Mouse (Mus musculus) lung, adult 18-20 months (tissue): ENCODE measurements at regions not wholly inside any gene's neighbourhood (a gene's known extent, or its start where the extent isn't known, plus 50 kb on each side); places are given as distances from the start of the nearest gene placed in this dataset.

Experiments used
- DNase-seq, 2 experiments: peaks; one replicate each; pipeline ENCODE4 v3.0.0; 2022; ENCODE audit warnings: mixed read lengths in 2 of 2

DNA sequence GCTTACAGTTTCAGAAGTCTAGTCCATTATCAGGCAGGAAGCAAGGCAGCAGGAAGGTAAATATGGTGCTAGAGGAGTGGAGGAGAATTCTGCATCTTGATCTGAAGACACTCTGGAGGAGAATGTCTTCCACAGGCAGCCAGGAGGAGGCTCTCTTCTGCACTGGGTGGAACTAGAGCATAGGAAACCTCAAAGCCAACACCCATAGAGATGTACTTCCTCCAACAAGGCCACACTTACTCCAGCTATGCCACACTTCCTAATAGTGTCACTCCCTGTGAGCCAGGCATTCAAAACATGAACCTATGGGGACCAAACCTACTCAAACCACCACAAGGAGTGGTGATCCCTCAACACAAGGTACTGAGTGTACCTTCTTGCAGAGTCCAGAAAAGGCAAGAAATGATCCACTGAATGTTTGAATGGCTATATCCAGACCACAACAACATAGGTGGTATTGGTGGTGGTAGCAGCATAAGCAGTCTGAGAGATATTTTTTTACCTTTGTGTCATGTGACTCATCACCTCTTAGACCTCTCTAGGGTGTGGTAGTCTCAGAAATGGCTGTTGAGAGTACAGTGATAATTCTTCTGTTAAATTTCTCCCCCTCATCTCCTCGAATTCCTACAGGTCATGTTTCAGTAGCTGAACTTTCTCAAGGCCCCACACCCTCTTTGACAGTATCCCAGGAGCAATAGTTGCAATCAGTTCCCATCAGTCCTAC lies 152.3 kb upstream of the Mbnl1 start:
- DNase-seq, result peak; percentile 20 to 21

DNA sequence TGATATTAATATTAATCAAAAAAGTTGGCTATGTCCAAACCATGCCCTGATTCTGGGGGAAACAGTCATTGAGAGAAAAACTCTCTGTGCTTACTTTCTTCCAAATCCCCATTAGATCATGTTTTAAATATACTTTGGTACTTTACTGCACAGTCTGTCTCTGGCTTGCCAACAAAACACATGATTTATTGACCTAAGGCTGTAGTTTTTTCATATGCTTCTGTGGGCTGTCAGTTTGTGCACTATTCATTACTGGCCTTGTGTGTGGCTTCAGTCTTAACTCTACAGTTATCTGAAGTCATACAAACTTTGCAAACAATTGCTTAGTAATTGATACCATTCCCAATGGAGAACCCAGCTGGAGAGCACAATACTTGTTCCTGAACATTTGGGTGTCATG lies 149.1 kb upstream of the Mbnl1 start:
- DNase-seq, result no peak

DNA sequence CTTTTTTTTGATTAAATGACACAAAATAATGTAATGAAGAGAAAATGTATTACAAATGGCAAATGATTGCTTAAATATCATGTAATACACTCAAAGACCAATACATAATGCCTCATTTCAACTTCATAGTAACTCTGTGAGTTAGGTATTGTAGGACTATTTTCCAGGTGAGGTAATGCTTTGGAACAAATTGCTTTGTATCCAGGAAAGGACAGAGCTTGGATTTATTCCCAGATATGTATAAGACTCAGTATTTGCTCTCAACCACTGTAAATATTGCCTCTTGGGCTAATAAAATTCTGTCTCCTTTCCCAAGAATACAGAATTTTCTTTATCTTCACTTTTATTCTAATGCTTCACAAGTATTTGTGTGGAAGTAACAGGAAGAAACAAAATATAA lies 148.2 kb upstream of the Mbnl1 start:
- DNase-seq, result no peak

DNA sequence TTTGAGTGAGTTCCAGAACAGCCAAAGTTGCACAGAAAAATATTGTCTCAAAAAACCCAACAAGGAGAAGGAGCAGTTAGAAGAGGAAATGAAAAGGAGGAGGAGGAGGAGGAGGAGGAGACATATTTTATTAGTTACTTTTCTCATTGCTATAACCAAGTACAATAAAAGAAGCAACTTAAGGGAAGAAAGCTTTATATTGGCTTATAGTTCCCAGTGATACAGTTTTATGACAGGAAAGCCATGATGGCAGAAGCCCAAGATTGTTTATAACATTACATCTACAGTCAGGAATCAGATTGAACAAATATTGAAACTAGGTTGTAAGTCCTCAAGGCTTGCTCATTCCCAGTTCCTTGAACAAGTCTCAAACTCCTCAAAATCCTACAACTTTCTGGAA lies 147.7 kb upstream of the Mbnl1 start:
- no peak for DNase-seq

DNA sequence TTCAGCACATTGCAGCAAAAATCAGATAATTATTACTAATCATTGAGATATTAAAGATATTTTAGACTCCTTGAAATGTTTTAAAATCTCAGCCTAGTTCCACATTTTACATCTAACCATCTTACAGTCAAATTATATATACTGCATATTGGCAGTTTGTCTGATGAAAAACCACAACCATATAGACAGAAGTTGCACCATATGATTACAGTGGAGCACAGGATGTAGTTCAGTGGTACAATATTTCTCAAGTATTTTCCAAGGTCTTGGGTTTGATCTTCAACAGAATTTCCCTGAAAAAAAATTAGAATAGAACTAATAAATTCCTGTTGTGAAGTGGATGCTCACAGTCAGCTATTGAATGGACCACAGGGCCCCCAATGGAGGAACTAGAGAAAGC lies 140.2 kb upstream of the Mbnl1 start:
- DNase-seq, result no peak

DNA sequence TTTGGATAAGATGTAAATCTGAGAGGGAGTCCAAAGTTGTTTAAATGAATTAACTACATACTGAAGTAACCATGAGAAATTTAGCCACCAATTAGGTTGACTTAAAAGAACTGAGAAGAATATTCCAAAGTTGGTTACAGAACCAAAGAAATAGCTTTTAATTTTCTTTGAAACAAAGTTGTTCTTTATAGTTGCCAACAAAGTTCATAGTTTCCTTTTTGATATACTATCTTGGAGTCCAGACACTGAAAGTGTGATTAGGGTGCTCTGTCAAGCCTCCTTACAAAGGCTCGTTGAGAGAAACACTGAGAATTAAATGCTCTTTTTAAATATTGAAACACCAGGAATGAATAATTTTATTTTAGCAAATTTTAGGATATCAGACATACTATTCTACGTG lies 139.0 kb upstream of the Mbnl1 start:
- DNase-seq, result no peak

DNA sequence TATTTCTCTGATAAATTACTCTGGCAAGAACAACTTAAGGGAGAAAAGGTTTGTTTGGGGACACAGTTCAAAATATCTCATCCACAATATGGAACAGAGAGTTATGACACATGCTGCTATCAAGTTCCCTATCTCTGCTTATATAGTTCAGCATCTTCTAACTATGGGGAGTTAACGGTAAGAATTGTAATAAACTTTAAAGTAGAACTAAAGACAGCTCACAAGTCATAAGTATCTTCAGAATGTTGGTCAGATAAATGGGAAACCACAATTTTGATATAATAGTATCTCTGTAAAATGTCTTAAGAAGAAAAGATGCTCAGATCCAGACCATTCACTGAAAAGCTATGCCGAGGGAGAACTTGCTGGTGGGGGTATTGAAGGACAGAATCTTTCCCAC lies 138.5 kb upstream of the Mbnl1 start:
- DNase-seq, result no peak

DNA sequence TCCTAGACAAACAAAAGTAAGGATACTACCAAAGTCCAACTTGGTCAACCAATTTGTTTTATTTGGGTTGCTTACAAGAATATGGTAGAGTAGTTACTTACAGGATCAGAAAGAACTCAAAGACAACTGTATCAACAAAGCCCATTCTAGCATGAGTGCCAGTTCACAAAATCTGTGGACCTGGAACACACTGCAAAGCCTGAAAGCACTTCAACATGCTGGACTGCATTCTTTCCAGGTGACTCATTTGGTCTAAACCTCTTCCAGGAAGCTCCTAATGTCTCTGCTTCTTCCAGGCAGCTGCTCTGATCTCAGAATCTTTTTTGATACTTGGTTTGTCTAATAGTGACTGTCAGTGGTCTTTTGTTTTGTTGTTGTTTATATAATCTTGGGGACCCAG lies 126.2 kb upstream of the Mbnl1 start:
- DNase-seq, result peak; percentile 76 to 85

DNA sequence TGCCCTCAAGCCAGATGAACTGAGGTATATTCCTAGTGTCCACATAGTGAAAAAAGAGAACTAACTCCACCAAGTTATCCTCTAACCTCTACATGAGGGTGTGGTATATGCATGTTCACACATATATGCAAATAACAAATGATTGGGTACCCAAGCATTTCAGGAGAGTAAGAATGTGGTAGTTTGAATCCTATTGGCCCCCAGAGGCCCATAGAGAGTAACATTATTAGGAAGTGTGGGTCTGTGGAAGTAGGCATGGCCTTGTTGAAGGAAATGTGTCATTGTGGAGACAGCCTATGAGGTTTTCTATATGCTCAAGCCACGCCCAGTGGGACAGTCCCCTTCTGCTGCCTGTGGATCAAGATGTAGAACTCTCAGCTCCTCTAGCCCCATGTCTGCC lies 125.6 kb upstream of the Mbnl1 start:
- no peak for DNase-seq

DNA sequence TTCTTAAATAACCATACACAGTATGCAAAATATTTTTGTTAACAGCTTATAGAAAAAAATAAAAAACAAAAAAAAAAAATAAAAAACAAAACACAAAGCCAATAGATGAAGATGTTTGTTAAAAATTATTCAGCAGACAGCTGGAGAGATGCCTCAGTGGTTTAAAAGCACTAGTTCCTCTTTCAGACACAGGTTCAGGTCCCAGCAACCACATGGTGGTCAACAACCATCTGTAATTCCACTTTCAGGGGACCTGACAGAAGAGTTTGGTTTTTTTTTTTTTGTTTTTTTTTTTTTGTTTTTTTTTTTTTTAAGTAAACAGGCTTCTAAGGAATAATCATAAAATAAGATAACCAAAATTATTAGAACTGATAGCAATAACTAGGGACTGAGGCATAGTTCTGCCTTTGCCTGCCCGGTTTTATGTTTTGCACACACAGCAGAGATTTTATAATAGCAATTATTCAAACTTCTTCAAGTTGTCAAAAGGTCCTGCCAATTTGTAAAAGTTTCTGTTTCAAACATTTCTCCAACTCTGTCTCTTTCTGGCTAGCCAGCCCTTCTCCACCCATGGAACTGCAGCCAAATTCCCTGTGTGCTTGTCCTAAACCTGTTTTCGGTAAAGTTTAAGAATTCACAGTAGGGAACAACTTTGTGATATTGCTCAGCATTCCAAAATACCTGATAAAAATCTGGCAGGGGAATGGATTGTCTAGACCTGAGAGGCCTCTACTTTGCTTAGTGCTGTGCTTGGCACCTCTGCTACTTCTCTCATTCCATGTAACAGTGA lies 101.3 kb upstream of the Mbnl1 start:
- no peak for DNase-seq

DNA sequence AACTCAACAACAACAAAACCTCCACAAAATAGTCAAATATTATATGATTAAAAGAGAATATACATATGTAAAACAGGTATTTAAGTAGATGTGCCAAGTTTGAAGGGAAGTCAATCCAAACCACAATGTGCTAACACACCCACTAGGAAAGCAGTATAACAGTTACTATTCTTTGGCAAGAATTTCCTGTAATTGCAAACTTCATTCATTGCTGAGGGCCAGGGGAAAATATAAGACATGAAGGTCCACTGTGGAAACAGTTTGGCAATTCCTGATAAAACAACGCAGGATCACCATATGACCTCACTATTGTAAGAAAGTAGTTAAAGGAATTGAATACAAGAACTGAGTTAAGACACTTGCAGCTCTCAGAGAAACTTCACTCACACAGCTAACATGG lies 99.0 kb upstream of the Mbnl1 start:
- no peak for DNase-seq

DNA sequence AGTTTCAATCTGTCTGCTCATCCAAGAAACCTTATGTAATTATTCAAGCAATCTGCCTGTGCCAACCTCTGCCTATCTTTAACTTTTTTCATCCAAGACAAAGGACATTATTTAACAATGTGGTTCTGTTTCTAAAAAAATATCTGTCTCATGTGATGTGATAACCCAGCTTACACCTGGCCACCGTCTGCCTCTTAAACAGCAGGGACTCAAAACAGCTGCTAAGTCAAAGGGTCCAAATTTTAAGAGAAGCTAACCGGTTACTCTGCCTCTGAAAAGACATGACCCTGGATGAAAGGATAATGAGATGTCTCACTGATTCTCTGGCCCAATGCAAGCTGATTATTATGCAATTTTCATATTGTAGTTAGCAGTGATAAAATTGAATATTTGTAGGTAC lies 84.0 kb upstream of the Mbnl1 start:
- DNase-seq, result no peak

DNA sequence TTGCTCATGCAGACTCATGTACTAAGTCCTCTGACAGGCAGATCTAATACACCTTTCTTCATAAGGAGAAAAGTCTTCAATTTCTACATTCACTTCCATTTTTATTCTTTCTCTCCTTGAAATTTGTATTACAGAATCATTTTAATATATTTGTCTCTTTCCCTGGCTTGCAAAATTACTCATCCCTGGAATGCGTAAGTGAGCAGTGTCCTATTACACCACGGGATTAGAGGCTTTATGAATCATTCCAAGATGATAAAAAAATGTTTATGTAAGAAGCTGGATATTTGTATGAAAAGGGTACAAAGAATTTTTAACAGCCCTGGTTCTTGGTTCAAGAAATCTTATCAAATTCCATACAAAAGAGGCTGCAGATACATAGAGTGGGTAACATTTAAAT lies 83.6 kb upstream of the Mbnl1 start:
- no peak for DNase-seq

DNA sequence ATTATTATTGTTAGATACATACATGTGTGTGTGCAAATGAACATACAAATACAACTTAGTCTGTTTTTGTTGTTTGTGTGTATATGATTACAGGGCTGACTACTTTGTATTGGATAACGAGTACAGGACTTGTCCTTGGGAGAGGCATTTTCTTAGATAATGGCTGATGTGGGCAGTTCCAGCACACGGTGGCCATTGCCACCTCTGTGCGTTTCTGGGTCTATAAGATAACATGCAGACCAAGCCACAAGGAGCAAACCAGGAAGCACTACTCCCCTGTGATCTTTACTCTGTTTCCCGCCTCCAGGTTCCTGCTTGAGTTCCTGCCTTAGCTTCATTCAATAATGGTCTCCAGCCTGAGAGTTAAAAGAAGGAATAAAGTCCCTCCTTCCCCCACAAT lies 77.3 kb upstream of the Mbnl1 start:
- DNase-seq, result no peak

DNA sequence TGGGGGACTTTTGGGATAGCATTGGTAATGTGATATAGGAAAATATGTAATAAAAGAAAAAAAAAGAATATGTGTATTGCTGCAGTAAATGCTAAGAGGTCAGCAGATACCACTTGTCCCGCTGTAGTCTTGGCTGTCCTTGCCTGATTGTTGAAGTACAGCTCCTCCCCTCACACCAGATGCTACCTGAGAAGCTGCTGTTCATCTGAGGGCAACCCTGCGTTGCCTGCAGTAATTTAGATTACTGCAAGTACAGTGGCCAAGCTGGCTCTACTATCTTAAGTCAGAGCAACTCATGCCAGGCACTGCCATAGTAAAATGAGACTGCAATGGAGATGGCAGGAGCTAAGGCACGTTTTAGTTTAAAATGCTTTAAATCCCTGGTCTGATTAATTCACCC lies 75.7 kb upstream of the Mbnl1 start:
- DNase-seq, result no peak

DNA sequence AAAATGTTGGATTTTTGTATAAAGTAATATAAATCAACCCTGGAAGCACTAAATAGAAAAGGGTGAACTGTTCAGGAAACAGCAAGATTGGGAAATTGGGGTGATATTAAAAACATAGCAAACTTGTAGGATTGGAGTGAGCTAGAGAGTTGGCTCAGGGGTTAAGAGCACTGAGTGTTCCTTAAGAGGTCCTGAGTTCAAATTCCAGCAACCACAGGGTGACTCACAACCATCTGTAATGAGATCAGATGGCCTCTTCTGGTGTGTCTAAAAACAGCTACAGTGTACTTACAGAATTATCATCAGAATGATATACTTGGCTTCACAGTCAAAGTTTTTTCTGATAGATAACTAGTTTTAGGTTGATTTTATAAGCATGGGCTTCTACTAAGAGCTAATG lies 73.8 kb upstream of the Mbnl1 start:
- no peak for DNase-seq

DNA sequence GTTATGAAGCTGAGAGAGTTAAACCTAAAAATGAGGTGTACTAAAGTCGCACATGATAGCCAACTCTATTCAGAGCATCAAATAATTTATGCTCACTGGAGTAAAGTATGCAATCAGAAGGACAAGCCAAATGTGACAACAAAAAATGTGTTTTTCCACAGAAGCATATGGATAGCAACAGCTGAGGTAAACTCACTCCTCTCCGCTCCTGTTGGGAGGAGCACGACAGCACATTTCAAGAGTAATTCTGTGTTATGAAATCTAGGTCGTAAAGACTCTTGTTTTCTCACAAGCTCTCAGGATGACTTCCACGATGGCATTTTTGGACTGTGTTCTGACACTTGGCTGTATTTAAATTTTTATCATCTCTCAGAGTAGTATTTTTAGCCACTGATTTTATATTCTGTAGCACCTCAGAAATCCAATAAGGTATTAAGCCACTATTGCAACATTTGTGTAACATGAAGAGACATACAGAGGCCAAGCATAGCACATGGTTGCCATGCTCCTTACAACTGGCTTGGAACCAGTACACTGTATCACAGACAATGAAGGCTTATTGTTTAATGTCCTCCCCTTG lies 70.3 kb upstream of the Mbnl1 start:
- DNase-seq, result no peak

DNA sequence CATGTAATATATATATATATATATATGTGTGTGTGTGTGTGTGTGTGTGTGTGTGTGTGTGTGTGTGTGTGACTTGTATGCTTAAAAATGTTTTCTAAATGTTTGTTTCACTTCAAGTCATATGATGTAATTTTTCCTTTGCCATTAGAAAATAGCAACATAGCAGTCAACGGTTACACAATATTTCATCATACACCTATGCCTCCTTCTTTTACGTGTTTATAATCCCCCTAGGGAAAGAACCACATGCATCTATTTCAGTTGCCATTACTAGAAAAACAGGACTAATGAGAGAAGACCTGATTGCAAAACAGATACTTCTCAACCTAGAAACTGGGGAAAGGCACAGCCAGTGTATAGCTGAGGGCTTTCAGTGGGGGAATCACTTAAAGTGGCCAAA lies 65.2 kb upstream of the Mbnl1 start:
- no peak for DNase-seq

DNA sequence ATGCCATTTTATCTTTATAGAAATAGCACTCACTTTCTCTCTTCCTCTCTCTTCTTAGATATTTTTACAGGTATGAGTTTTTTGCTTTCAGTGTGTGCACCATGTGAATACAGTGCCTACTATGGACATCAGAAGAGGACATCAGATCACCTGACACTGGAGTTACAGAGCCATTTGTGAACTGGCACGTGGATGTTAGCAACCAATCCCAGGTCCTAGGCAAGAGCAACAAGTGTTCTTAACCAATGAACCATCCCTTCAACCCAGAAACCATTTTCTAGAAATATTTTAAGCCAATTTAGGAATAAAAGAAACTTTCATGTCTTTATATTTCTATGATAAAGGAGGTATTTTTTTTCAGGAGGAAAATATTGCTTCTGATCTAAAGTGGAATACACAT lies 64.7 kb upstream of the Mbnl1 start:
- DNase-seq, result no peak

DNA sequence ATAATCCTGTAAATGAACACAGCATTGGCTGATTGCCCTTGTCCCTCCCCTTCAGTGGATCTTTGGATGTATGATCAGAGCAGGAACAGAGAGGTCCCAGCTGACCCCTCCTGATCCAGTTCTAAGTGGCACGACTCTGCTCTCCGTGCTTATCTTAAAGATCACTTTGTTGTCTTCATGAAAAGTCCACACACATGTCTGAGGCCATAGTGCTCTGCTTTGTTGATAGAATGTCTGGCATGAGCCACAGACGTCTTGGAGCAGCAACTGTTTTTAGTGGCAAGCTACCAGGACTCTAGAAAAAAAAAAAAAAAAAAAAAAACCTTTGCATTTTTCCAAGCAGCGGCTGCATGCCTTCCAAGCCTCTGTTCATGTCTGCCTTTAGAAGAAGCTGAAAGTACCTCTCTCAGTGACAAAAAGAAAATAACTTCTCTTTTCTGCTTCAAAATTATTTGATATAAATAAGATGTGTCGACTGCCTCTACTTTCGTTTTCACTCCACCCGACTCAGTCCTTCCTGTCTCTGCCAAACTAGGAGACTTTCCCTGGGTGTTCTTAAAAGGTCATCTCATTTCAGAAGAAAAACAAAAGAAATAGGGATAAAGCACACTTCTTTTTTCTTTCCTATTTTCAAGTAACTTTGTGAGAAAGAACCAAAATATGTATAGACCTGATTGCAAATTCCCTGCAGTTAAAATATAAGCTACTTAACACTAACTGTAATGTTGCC lies 63.9 kb upstream of the Mbnl1 start:
- DNase-seq, result peak; percentile 47 to 54

DNA sequence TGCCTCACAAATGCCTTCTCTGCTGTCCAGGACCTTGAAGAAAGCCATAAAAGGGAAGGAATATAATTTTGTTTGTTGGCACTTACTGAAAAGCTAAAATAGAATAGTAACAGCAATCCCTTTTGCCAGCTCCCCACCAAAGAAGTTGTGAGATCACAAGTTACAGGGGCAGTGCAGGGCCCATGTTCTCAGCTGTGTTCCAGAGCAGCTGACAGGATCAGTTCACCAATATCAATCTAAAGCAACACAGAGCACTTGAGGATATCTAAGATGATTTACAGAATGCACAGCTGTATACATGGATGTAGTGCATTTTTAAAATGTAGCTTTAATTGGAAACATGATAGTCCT lies 63.4 kb upstream of the Mbnl1 start:
- DNase-seq, result peak in 1 of 2 experiments; percentile 14

DNA sequence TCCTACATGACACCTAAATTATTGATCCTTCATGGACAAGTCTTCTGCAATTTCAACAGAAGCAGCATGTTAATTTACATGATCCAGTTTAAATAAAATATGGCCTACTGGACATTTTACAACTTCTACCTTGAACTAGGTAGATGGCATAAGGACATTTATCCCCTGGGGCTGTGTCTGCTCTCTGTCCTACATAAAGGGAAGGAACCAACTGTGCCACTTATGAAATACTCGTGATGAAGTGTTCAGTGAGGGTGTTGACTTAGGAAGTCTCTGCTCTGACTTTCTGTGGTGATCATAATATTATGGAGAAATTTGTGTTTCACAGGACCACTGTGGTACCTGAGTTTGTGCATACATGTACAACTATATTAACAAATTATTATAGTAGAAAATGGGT lies 60.9 kb upstream of the Mbnl1 start:
- peak in 1 of 2 experiments; percentile 34 for DNase-seq

DNA sequence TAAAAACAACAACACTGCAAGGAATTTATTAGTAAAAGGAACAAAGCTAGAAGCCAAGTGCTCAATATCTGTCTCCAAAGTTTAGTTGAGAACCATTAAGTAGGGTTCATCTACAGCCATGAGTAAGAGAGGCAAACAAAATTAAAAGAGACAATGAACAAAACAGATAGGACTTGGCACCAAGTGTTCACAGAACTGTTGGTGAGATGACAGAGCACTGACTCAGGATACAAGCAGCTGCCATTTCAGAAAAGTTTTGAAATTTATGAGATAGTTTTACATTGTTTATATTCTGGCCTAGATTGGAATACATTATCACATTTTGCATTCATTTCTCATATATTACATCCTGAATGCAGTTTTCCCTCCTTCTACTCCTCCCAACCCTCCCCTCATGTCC lies 60.4 kb upstream of the Mbnl1 start:
- no peak for DNase-seq

DNA sequence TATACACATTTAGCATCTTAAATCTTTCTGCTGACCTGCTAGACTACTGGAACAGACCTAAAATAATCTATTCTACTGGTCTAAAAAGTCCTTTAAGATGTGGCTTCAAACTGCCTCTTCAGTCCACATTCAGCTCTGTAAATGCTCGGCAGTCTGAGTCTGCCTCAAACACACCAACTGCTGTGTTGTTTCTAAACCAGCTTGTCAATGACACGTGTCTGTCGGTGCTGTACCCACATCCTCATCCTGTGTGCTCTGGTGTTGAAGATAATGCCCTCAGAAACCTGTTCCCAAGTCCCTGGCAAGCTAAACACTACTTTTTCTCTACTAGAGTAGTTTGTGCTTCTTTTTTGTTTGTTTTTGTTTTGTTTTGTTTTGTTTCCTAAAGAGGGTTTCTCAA lies 58.9 kb upstream of the Mbnl1 start:
- no peak for DNase-seq
